Mouse (Mus musculus): Measurements from ENCODE around the gene Arhgap32.

Gene Arhgap32

GRCm38 (mm10) chr9:32250486-32250885 is 134.6 kb downstream of the Arhgap32 start:
- no peak for ATAC-seq (ENCODE audit: low TSS enrichment)

- no peak for ATAC-seq (ENCODE audit: low TSS enrichment)
Observed at GRCm38 (mm10) chr9:32253721-32254120, 137.8 kb downstream of the Arhgap32 start.

- no peak for ATAC-seq (ENCODE audit: low TSS enrichment)
Observed at GRCm38 (mm10) chr9:32257365-32257764, 141.4 kb downstream of the Arhgap32 start.

GRCm38 (mm10) chr9:32257882-32258281 is 141.9 kb downstream of the Arhgap32 start:
- no peak for ATAC-seq (ENCODE audit: low TSS enrichment)

GRCm38 (mm10) chr9:32271896-32272444 is 156.0 kb downstream of the Arhgap32 start:
- ATAC-seq (ENCODE audit: low TSS enrichment) = peak; percentile 68

GRCm38 (mm10) chr9:32278052-32278451 is 162.1 kb downstream of the Arhgap32 start:
- ATAC-seq (ENCODE audit: low TSS enrichment) = no peak

- ATAC-seq (ENCODE audit: low TSS enrichment) = no peak
Observed at GRCm38 (mm10) chr9:32279789-32280188, 163.9 kb downstream of the Arhgap32 start.

GRCm38 (mm10) chr9:32280456-32280855 is 164.5 kb downstream of the Arhgap32 start:
- ATAC-seq (ENCODE audit: low TSS enrichment) = no peak

GRCm38 (mm10) chr9:32283591-32283990 is 167.7 kb downstream of the Arhgap32 start:
- no peak for ATAC-seq (ENCODE audit: low TSS enrichment)

- no peak for ATAC-seq (ENCODE audit: low TSS enrichment)
Observed at GRCm38 (mm10) chr9:32291618-32292017, 175.7 kb downstream of the Arhgap32 start.

- ATAC-seq (ENCODE audit: low TSS enrichment) = peak; percentile 73
Observed at GRCm38 (mm10) chr9:32292686-32293085, 176.8 kb downstream of the Arhgap32 start.

GRCm38 (mm10) chr9:32295061-32295800 is 179.3 kb downstream of the Arhgap32 start:
- ATAC-seq (ENCODE audit: low TSS enrichment) = no peak

GRCm38 (mm10) chr9:32302501-32303150 is 186.7 kb downstream of the Arhgap32 start:
- no peak for ATAC-seq (ENCODE audit: low TSS enrichment)

GRCm38 (mm10) chr9:32311786-32312185 is 195.8 kb downstream of the Arhgap32 start:
- ATAC-seq (ENCODE audit: low TSS enrichment) = peak; percentile 81

- no peak for ATAC-seq (ENCODE audit: low TSS enrichment)
Observed at GRCm38 (mm10) chr9:32312208-32312607, 196.3 kb downstream of the Arhgap32 start.

- ATAC-seq (ENCODE audit: low TSS enrichment) = no peak
Observed at GRCm38 (mm10) chr9:32314071-32314470, 198.1 kb downstream of the Arhgap32 start.

GRCm38 (mm10) chr9:32315999-32316398 is 200.1 kb downstream of the Arhgap32 start:
- no peak for ATAC-seq (ENCODE audit: low TSS enrichment)

Data from frontal cortex, adult (tissue).